In the genomic region with DNA sequence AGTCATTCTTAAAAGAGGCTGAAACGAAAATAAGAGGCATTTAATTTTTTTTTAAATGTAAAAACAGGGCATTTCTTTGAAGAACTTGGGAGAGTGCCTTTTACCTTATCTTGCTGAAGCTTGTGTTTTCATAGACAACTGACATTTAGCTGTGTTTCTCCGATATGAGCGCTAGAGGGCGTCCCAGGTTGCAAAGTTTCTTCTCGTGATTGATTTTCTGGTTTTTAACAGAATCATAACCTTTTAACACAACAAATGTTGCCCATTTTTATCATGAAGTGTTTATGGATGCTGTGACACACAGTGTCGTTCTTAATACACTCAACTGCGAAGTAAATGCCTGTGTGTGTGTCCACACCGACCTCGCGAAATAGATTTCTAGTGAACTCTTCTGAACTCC, we compare ENCODE assay signal across 8 mouse cellular contexts. TPM values are rescaled to one million over a fixed set of nuclear protein-coding genes. Genes with fewer than 3 reads are reported as not detected.
A peak's percentile ranks its signal among the peaks of the same experiment; 100 is the strongest.
DNase-seq lines count a peak whose midpoint lies in the region; ATAC-seq lines count a peak whose summit lies in the region.

No protein-coding gene starts in this region.

- no peak for ATAC-seq in forebrain, embryonic 11.5 days (replicated peaks; ENCODE audit: low FRiP score)
- no peak for ATAC-seq in forebrain, embryonic 15.5 days (replicated peaks)
- ATAC-seq in midbrain, embryonic 14.5 days (ENCODE audit: low FRiP score, low TSS enrichment), result no peak
- no peak for ATAC-seq in midbrain, embryonic 16.5 days
- ATAC-seq in common myeloid progenitor, adult 5-6 weeks (replicated peaks; ENCODE audit: low read depth, poor library complexity, severe bottlenecking), result peak; percentile 82
- peak; percentile 77 for ATAC-seq in inflammation-experienced regulatory T-cells, adult 6 months

- WGBS in forebrain, embryonic 11.5 days, result 24% methylated on average over 10 of the region's 10 CpGs
- WGBS in forebrain, embryonic 15.5 days, result 23% methylated on average over 10 of the region's 10 CpGs
- 22% methylated on average over 10 of the region's 10 CpGs for WGBS in midbrain, embryonic 14.5 days
- 20% methylated on average over 10 of the region's 10 CpGs for WGBS in midbrain, embryonic 16.5 days

- H3K4me2 ChIP-seq in forebrain, embryonic 11.5 days (ENCODE audit: low read depth, low read length, severe bottlenecking), result no peak overlapping the region
- no peak overlapping the region for H3K4me2 ChIP-seq in forebrain, embryonic 15.5 days (replicated peaks)
- no peak overlapping the region for H3K4me2 ChIP-seq in midbrain, embryonic 14.5 days (ENCODE audit: low read length)
- no peak overlapping the region for H3K4me2 ChIP-seq in midbrain, embryonic 16.5 days (ENCODE audit: low read length)

- peak; percentile 54 for DNase-seq in forebrain, embryonic 11.5 days (ENCODE audit: low spot score)
- peak; percentile 69 for DNase-seq in midbrain, embryonic 14.5 days
- peak; percentile 22 for DNase-seq in neural tube, embryonic 10.5 days (ENCODE audit: extremely low spot score, low spot score)
- DNase-seq in urinary bladder, postnatal 25 days (ENCODE audit: low spot score), result no peak

- H3K9ac ChIP-seq in forebrain, embryonic 11.5 days (ENCODE audit: low read length), result no peak overlapping the region
- no peak overlapping the region for H3K9ac ChIP-seq in forebrain, embryonic 15.5 days (replicated peaks)
- H3K9ac ChIP-seq in midbrain, embryonic 14.5 days (replicated peaks; ENCODE audit: low read length), result no peak overlapping the region
- H3K9ac ChIP-seq in midbrain, embryonic 16.5 days (ENCODE audit: low read depth, low read length), result no peak overlapping the region

- H3K36me3 ChIP-seq in forebrain, embryonic 11.5 days (ENCODE audit: control insufficient read depth, insufficient read depth, low read length), result no peaks in the 10 kb centered on the region
- H3K36me3 ChIP-seq in forebrain, embryonic 15.5 days, result no peaks in the 10 kb centered on the region
- H3K36me3 ChIP-seq in midbrain, embryonic 14.5 days (ENCODE audit: control insufficient read depth, insufficient read depth, low read length), result no peaks in the 10 kb centered on the region
- no peaks in the 10 kb centered on the region for H3K36me3 ChIP-seq in midbrain, embryonic 16.5 days (ENCODE audit: control insufficient read depth, insufficient read depth, low read length)

- no peaks in the 10 kb centered on the region for H3K4me1 ChIP-seq in forebrain, embryonic 11.5 days (replicated peaks; ENCODE audit: control insufficient read depth, insufficient read depth, low read length)
- no peaks in the 10 kb centered on the region for H3K4me1 ChIP-seq in forebrain, embryonic 15.5 days
- H3K4me1 ChIP-seq in midbrain, embryonic 14.5 days (ENCODE audit: control insufficient read depth, insufficient read depth, low read length), result no peaks in the 10 kb centered on the region
- no peaks in the 10 kb centered on the region for H3K4me1 ChIP-seq in midbrain, embryonic 16.5 days (ENCODE audit: control insufficient read depth, insufficient read depth, low read length)

- no peaks in the 10 kb centered on the region for H3K9me3 ChIP-seq in forebrain, embryonic 11.5 days (ENCODE audit: control insufficient read depth, low read length)
- H3K9me3 ChIP-seq in forebrain, embryonic 15.5 days, result no peaks in the 10 kb centered on the region
- H3K9me3 ChIP-seq in midbrain, embryonic 14.5 days (ENCODE audit: control insufficient read depth, low read length), result no peaks in the 10 kb centered on the region
- no peaks in the 10 kb centered on the region for H3K9me3 ChIP-seq in midbrain, embryonic 16.5 days (replicated peaks; ENCODE audit: control insufficient read depth, low read length, poor library complexity, severe bottlenecking)

- no peak overlapping the region for H3K4me3 ChIP-seq in forebrain, embryonic 11.5 days (ENCODE audit: low read depth, low read length)
- H3K4me3 ChIP-seq in forebrain, embryonic 15.5 days, result no peak overlapping the region
- no peak overlapping the region for H3K4me3 ChIP-seq in midbrain, embryonic 14.5 days (replicated peaks; ENCODE audit: low read depth, low read length)
- no peak overlapping the region for H3K4me3 ChIP-seq in midbrain, embryonic 16.5 days (ENCODE audit: low read depth, low read length)

- no peak overlapping the region for H3K27ac ChIP-seq in forebrain, embryonic 11.5 days (ENCODE audit: low read depth, low read length)
- no peak overlapping the region for H3K27ac ChIP-seq in forebrain, embryonic 15.5 days (replicated peaks)
- H3K27ac ChIP-seq in midbrain, embryonic 14.5 days (replicated peaks; ENCODE audit: low read depth, low read length), result no peak overlapping the region
- H3K27ac ChIP-seq in midbrain, embryonic 16.5 days (ENCODE audit: low read length), result no peak overlapping the region

- no peaks in the 10 kb centered on the region for H3K27me3 ChIP-seq in forebrain, embryonic 11.5 days (ENCODE audit: control insufficient read depth, insufficient read depth, low read length)
- H3K27me3 ChIP-seq in forebrain, embryonic 15.5 days, result no peaks in the 10 kb centered on the region
- no peaks in the 10 kb centered on the region for H3K27me3 ChIP-seq in midbrain, embryonic 14.5 days (ENCODE audit: control insufficient read depth, insufficient read depth, low read length)
- H3K27me3 ChIP-seq in midbrain, embryonic 16.5 days (ENCODE audit: control insufficient read depth, insufficient read depth, low read depth, low read length), result no peaks in the 10 kb centered on the region

RNA-seq across cellular contexts. Expression of a gene that starts 37.7 kb away (rescaled TPM):
- 0.73 and 0.79 TPM in 2 replicates for polyA plus RNA-seq in forebrain, embryonic 11.5 days (2014; fragmentation: Nextera tagmentation; extraction: Ambion mirVana)
- polyA plus RNA-seq in forebrain, embryonic 15.5 days (2015; fragmentation: Nextera tagmentation; extraction: Ambion mirVana), result 0.49 and 0.51 TPM in 2 replicates
- 1.1 and 1.2 TPM in 2 replicates for polyA plus RNA-seq in midbrain, embryonic 14.5 days (2014; fragmentation: Nextera tagmentation; extraction: Ambion mirVana)
- 1.5 and 1.7 TPM in 2 replicates for polyA plus RNA-seq in midbrain, embryonic 16.5 days (2015; fragmentation: Nextera tagmentation; extraction: Ambion mirVana)
- total RNA-seq in common myeloid progenitor, adult 5-6 weeks (2017), result 1.1 and 3.2 TPM in 2 replicates
- under 1 TPM in 2 of 3 experiments, not detected in 1; 0.47 to 0.63 TPM for polyA plus RNA-seq in inflammation-experienced regulatory T-cells, adult 6 months (2017; shearing (Covaris generic))

RNA-seq across cellular contexts. Expression of a gene that starts 38.0 kb away (rescaled TPM):
- 3.0 and 3.4 TPM in 2 replicates for polyA plus RNA-seq in forebrain, embryonic 11.5 days (2014; fragmentation: Nextera tagmentation; extraction: Ambion mirVana)
- 0.43 and 1.2 TPM in 2 replicates for polyA plus RNA-seq in forebrain, embryonic 15.5 days (2015; fragmentation: Nextera tagmentation; extraction: Ambion mirVana)
- 0.76 and 0.86 TPM in 2 replicates for polyA plus RNA-seq in midbrain, embryonic 14.5 days (2014; fragmentation: Nextera tagmentation; extraction: Ambion mirVana)
- polyA plus RNA-seq in midbrain, embryonic 16.5 days (2015; fragmentation: Nextera tagmentation; extraction: Ambion mirVana), result 0.30 TPM in 1 of 2 replicates, not detected in the other
- 1.1 and 3.2 TPM in 2 replicates for total RNA-seq in common myeloid progenitor, adult 5-6 weeks (2017)
- under 1 TPM in 1 of 3 experiments, not detected in 2; 0.31 TPM for polyA plus RNA-seq in inflammation-experienced regulatory T-cells, adult 6 months (2017; shearing (Covaris generic))

Comparison
In these comparisons a context has a peak if more than half of its experiments do, and no peak if none do; other contexts are left out.
1. ATAC-seq: peak in common myeloid progenitor, adult 5-6 weeks (single experiment) and inflammation-experienced regulatory T-cells, adult 6 months (single experiment); none in forebrain, embryonic 11.5 days (single experiment), forebrain, embryonic 15.5 days (single experiment), midbrain, embryonic 14.5 days (single experiment) and midbrain, embryonic 16.5 days (single experiment).